Mouse (Mus musculus): ENCODE measurements at regions not wholly inside any gene's neighbourhood (a gene's known extent, or its start where the extent isn't known, plus 50 kb on each side); places are given as distances from the start of the nearest gene placed in this dataset.
"Not testable (repeated sequence)": the region's sequence is repeated elsewhere in the genome, so short reads cannot be mapped to it uniquely, and the experiment has no call there.

- H3K27me3 ChIP-seq, result no peaks in the 10 kb centered on the region
- DNase-seq (ENCODE audit: low read depth, low spot score), result no peak
- ATAC-seq, result no peak
- no peak for TF ChIP-seq CTCF (IDR thresholded peaks at IDR 0.05)
- POLR2A ChIA-PET, result no interaction called here
- CTCF ChIA-PET, result no interaction called here
- in situ Hi-C loops (cut with MboI; ENCODE audit: low pct_unique_long_range_greater_than_20kb), result no loop called here
Observed at GRCm38 (mm10) chr17:31748971-31749370, 71.4 kb downstream of the Cryaa start.

DNA sequence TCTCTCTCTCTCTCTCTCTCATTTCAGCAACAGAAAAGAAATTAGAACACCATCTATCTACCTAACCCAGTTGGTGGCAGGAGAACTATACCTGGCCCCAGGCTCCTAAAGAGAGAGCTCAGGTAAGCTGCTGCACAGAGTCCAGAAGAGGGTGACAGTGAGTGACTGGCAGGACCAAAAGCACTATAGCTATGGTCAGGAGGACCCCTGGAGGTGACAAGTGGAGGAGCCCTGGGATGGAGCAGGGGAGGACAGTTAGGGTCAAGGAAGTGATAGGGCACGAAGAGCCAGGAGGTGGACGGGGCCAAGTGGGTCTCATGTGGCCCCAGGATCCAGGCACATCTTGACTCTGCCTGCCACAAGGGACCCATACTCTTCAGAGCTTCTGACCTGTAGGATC lies 73.7 kb downstream of the Cryaa start:
- H3K27me3 ChIP-seq, result no peaks in the 10 kb centered on the region
- ATAC-seq (no peak), DNase-seq (ENCODE audit: low read depth, low spot score) (no peak)
- in situ Hi-C loops (cut with MboI; ENCODE audit: low pct_unique_long_range_greater_than_20kb), result no loop called here
- TF ChIP-seq CTCF (IDR thresholded peaks at IDR 0.05), result no peak
- CTCF ChIA-PET, result no interaction called here
- POLR2A ChIA-PET, result no interaction called here

- ATAC-seq, result no peak
- CTCF ChIA-PET, result no interaction called here
- POLR2A ChIA-PET, result no interaction called here
- no peak for TF ChIP-seq CTCF (IDR thresholded peaks at IDR 0.05)
- in situ Hi-C loops (cut with MboI; ENCODE audit: low pct_unique_long_range_greater_than_20kb), result no loop called here
- no peaks in the 10 kb centered on the region for H3K27me3 ChIP-seq
- DNase-seq (ENCODE audit: low read depth, low spot score), result no peak
Observed at GRCm38 (mm10) chr17:31753113-31753858, 75.7 kb downstream of the Cryaa start.

DNA sequence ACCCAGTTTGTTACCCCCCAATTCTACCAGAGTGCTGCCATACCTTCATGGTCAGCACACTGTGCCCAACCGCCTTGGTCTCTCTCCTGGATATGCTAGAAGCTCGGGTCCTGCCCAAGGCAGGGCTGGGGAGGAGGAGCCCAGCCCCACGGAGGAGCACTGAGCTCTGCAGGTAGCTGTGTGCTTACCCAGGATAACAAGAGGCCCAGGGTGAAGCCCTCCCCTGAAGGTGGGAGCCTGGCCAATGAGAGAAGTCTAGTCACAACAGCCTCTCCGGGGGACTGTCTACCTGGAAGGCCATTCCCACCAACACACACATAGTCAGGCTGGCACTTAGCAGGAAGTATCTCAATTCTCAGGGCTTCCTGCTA lies 76.2 kb downstream of the Cryaa start:
- in situ Hi-C loops (cut with MboI; ENCODE audit: low pct_unique_long_range_greater_than_20kb), result no loop called here
- no peaks in the 10 kb centered on the region for H3K27me3 ChIP-seq
- no peak for TF ChIP-seq CTCF (IDR thresholded peaks at IDR 0.05)
- DNase-seq (ENCODE audit: low read depth, low spot score) (no peak), ATAC-seq (no peak)
- CTCF ChIA-PET, result no interaction called here
- POLR2A ChIA-PET, result no interaction called here

DNA sequence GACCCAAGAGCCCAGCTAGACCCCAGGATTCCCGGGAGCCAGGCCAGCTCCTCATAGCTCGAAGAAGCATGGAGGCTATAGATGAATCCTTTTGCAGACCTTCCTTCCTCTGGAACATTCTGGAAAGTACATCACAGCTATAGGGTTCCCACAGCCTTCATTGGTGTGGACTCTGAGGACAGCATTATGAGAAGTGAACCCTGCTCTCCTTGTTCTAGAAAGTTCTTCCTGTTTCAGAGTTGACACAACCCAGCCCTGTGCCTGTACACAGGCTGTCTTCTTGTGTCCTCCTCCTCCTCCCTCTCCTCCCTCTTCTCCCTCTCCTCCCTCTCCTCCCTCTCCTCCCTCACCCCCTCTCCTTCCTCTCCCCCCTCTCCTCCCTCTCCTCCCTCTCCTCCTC lies 82.9 kb downstream of the Cryaa start:
- no peaks in the 10 kb centered on the region for H3K27me3 ChIP-seq
- DNase-seq (ENCODE audit: low read depth, low spot score) (no peak), ATAC-seq (no peak)
- no peak for TF ChIP-seq CTCF (IDR thresholded peaks at IDR 0.05)
- in situ Hi-C loops (cut with MboI; ENCODE audit: low pct_unique_long_range_greater_than_20kb), result no loop called here
- POLR2A ChIA-PET, result no interaction called here
- CTCF ChIA-PET, result interaction anchor here (0.6 kb wide), 1 partner anchor 12 kb away, joined by 3 read pairs; no protein-coding TSS in a partner anchor

DNA sequence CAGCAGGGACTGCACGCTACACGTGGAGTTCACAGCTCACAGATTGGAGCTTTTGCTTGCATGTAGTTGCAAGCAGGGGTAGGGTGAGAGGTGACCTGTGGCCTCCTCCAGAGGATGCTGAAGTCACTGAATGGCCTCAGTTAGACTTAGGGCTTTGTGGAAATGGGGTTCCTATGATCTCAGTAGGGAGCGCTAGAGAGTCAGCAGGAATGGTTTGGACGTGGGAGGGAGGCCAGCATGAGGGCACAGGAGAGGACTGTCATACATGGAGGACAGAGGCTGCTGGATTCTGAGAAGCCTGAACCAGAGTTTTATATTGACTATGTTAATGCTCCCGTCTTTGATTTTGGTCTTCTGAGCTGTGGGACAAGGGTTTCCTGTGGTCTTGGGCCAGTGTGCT lies 85.5 kb downstream of the Cryaa start:
- ATAC-seq (no peak), DNase-seq (ENCODE audit: low read depth, low spot score) (no peak)
- in situ Hi-C loops (cut with MboI; ENCODE audit: low pct_unique_long_range_greater_than_20kb), result no loop called here
- ChIA-PET POLR2A (no interaction called here), CTCF (interaction anchor here (1.0 to 1.1 kb wide), 2 partner anchors 10 to 262 kb away, joined by 3 read pairs; no protein-coding TSS in a partner anchor)
- TF ChIP-seq CTCF (IDR thresholded peaks at IDR 0.05), result no peak
- H3K27me3 ChIP-seq, result no peaks in the 10 kb centered on the region

- DNase-seq (ENCODE audit: low read depth, low spot score), result no peak
- no peak for ATAC-seq
- ChIA-PET CTCF (interaction anchor here (0.8 kb wide), 1 partner anchor 11 kb away, joined by 3 read pairs; no protein-coding TSS in a partner anchor), POLR2A (interaction anchor here (0.6 kb wide), 1 partner anchor 60 kb away, joined by 5 read pairs; no protein-coding TSS in a partner anchor)
- in situ Hi-C loops (cut with MboI; ENCODE audit: low pct_unique_long_range_greater_than_20kb), result no loop called here
- TF ChIP-seq CTCF (IDR thresholded peaks at IDR 0.05), result no peak
- no peaks in the 10 kb centered on the region for H3K27me3 ChIP-seq
Observed at GRCm38 (mm10) chr17:31766779-31767697, 88.6 kb downstream of the Sik1 start.

DNA sequence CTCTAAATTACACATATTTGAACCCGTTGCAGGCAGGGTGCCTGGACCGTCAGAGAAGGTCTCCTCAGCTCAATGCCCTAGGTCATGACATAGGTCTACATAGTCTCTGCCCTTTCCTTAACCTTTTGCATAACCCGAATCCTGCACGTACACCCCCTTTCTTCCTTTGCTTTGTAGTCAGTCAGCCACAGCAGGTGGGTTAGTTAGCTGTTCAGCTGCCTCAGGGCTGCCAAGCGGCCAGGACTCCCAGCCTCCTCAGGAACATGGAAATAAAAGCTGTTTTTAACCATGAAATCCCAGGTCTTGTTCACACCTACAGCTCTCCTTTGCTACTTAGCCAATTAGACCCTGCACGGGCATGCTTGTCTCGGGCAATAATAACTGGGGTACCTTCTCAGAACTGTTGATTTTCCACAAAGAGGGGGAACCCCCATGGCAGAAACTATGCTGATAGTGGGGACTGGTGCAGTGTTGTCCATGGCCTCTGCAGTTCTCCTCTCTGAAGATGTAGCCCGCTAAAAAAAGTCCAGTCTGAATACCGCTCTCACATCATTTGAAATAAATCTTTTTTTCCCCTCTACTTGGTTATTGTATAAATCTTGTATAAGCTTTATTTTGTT lies 83.3 kb downstream of the Sik1 start:
- DNase-seq (ENCODE audit: low read depth, low spot score), result no peak
- TF ChIP-seq CTCF (IDR thresholded peaks at IDR 0.05), result no peak
- H3K27me3 ChIP-seq, result no peaks in the 10 kb centered on the region
- ChIA-PET CTCF (interaction anchor here (0.6 kb wide), 1 partner anchor 25 kb away, joined by 3 read pairs; no protein-coding TSS in a partner anchor), POLR2A (interaction anchor here (1.2 kb wide), 1 partner anchor 16 kb away, joined by 4 read pairs; no protein-coding TSS in a partner anchor)
- in situ Hi-C loops (cut with MboI; ENCODE audit: low pct_unique_long_range_greater_than_20kb), result no loop called here
- ATAC-seq, result no peak

DNA sequence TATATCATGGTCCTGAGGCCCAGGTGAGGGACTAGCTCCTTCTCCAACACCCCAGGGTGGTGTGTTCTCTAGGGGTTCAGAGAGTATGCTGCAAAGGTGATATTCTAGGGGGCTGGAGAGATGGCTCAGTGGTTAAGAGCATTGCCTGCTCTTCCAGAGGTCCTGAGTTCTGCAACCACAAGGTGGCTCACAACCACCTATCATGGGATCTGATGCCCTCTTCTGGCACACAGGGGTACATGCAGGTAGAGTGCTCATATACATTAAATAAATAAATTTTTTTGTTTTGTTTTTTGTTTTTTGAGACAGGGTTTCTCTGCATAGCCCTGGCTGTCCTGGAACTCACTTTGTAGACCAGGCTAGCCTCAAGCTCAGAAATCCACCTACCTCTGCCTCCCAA lies 81.7 kb downstream of the Sik1 start:
- ChIA-PET POLR2A (interaction anchor here (0.9 kb wide), 1 partner anchor 67 kb away, joined by 3 read pairs; no protein-coding TSS in a partner anchor), CTCF (interaction anchor here (0.8 to 1.0 kb wide), 2 partner anchors 10 to 14 kb away, joined by 3 to 5 read pairs; no protein-coding TSS in a partner anchor)
- ATAC-seq; in situ Hi-C loops (cut with MboI; ENCODE audit: low pct_unique_long_range_greater_than_20kb); H3K27me3 ChIP-seq; DNase-seq (ENCODE audit: low read depth, low spot score): not testable (repeated sequence)

DNA sequence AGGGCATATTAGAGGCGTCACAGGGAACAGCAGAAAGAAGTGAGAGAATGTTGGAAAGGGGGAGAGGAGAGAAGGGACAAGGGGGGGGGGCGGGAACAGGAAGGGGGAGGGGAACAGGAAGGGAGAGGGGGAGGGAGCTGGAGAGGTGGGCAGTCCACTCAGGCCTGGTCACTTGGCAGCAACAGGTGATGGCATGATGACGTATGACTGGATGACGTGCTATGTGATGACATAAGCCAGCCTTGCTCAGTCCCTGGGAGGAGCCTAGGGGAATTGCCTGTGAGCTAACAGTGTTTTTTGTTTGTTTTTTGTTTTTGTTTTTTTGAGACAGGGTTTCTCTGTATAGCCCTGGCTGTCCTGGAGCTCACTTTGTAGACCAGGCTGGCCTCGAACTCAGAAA lies 80.6 kb downstream of the Sik1 start:
- CTCF ChIA-PET, result no interaction called here
- DNase-seq (ENCODE audit: low read depth, low spot score) (no peak), ATAC-seq (no peak)
- no peak for TF ChIP-seq CTCF (IDR thresholded peaks at IDR 0.05)
- no peaks in the 10 kb centered on the region for H3K27me3 ChIP-seq
- POLR2A ChIA-PET, result no interaction called here
- in situ Hi-C loops (cut with MboI; ENCODE audit: low pct_unique_long_range_greater_than_20kb), result no loop called here

Data from Patski (cell line).